Comparison of ENCODE assay signal across 24 mouse cellular contexts in the genomic region with DNA sequence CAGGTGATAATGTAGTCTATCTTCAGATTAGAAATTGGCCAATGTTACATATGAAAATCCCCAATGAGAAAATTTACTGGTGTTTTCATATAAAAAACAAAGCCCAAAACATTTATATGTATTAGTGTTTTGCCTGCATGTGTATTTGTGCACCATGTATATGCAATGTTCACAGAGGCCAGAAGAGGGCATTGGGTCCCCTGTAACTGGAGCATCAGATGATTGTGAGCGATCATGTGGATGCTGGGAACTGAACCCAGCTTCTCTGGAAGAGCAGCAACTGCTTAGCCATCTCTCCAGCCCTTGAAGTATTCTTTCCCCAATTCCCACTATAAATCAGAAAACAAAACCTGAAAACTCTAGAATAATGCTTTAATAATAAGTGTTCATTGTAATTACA.
A peak's percentile ranks its signal among the peaks of the same experiment; 100 is the strongest.
DNase-seq lines count a peak whose midpoint lies in the region; ATAC-seq and TF ChIP-seq lines count a peak whose summit lies in the region.
"Had no signal": no experiment of that assay in that cellular context is flagged by ENCODE, and none has a peak within 500 bp of the region (broad histone marks: within the 10 kb centered on the region; RNA-seq: fewer than 3 reads in every experiment).

No protein-coding gene starts in this region.

- H3K4me3 ChIP-seq in heart, adult 2 months, result no peak overlapping the region
- no peak overlapping the region for H3K4me3 ChIP-seq in heart, embryonic 10.5 days
- no peak overlapping the region for H3K4me3 ChIP-seq in liver, postnatal 0 days (ENCODE audit: low read depth, low read length)
- H3K4me3 ChIP-seq in liver, embryonic 12.5 days, result no peak overlapping the region
- no peak overlapping the region for H3K4me3 ChIP-seq in CH12.LX (replicated peaks in 1 of 3; ENCODE audit: low read depth in 2 of 3, low read length in 2 of 3, poor library complexity in 1 of 3)
- H3K4me3 ChIP-seq: embryonic facial prominence, embryonic 13.5 days; erythroblast, embryonic 14.5 days; forebrain, embryonic 13.5 days; hindbrain, embryonic 15.5 days; limb, embryonic 10.5 days; megakaryocyte, embryonic 14.5 days; neural tube, embryonic 12.5 days had no signal

- no peak overlapping the region for H3K4me2 ChIP-seq in liver, postnatal 0 days (ENCODE audit: low read depth, low read length)
- H3K4me2 ChIP-seq in liver, embryonic 12.5 days, result no peak overlapping the region
- H3K4me2 ChIP-seq in CH12.LX (ENCODE audit: insufficient read depth, low read depth, poor library complexity, severe bottlenecking), result no peak overlapping the region
- H3K4me2 ChIP-seq: embryonic facial prominence, embryonic 13.5 days; forebrain, embryonic 13.5 days; hindbrain, embryonic 15.5 days; neural tube, embryonic 12.5 days had no signal

- H3K9me3 ChIP-seq in heart, embryonic 10.5 days, result no peaks in the 10 kb centered on the region
- H3K9me3 ChIP-seq in liver, postnatal 0 days (ENCODE audit: low read length), result no peaks in the 10 kb centered on the region
- no peaks in the 10 kb centered on the region for H3K9me3 ChIP-seq in liver, embryonic 12.5 days (replicated peaks)
- H3K9me3 ChIP-seq in CH12.LX (replicated peaks; ENCODE audit: low read length), result no peaks in the 10 kb centered on the region
- H3K9me3 ChIP-seq: embryonic facial prominence, embryonic 13.5 days; forebrain, embryonic 13.5 days; hindbrain, embryonic 15.5 days; limb, embryonic 10.5 days had no signal

- no peak for TF ChIP-seq EP300 in heart, adult 2 months (IDR thresholded peaks at IDR 0.05; ENCODE audit: insufficient read depth, low read depth, low read length)
- no peak for TF ChIP-seq EP300 in liver, postnatal 0 days (IDR thresholded peaks at IDR 0.05; ENCODE audit: low read depth)
- TF ChIP-seq EP300 in CH12.LX (IDR thresholded peaks at IDR 0.05; ENCODE audit: low read length), result no peak

- in situ Hi-C loops in CH12.LX (cut with MboI; ENCODE audit: low pct_ligation_motif_present, low pct_unique_long_range_greater_than_20kb, low sequenced_read_pairs), result no loop called here

- H3K36me3 ChIP-seq in heart, adult 2 months (ENCODE audit: control insufficient read depth, insufficient read depth, low read length), result no peaks in the 10 kb centered on the region
- H3K36me3 ChIP-seq in heart, embryonic 10.5 days, result no peaks in the 10 kb centered on the region
- H3K36me3 ChIP-seq in liver, postnatal 0 days (replicated peaks; ENCODE audit: insufficient read depth, low read length), result no peaks in the 10 kb centered on the region
- H3K36me3 ChIP-seq in liver, embryonic 12.5 days, result no peaks in the 10 kb centered on the region
- H3K36me3 ChIP-seq in CH12.LX (replicated peaks in 1 of 2; ENCODE audit: control insufficient read depth in 1 of 2, insufficient read depth in 1 of 2, low read length in 1 of 2), result no peaks in the 10 kb centered on the region
- H3K36me3 ChIP-seq: embryonic facial prominence, embryonic 13.5 days; hindbrain, embryonic 15.5 days; limb, embryonic 10.5 days; neural tube, embryonic 12.5 days had no signal

- peaks cover 1% of the 10 kb centered on the region; the same call in 1 of the 2 replicates for H3K4me1 ChIP-seq in heart, adult 2 months (ENCODE audit: control insufficient read depth, insufficient read depth, low read length)
- no peaks in the 10 kb centered on the region for H3K4me1 ChIP-seq in heart, embryonic 10.5 days
- H3K4me1 ChIP-seq in liver, postnatal 0 days (ENCODE audit: insufficient read depth), result no peaks in the 10 kb centered on the region
- H3K4me1 ChIP-seq in liver, embryonic 12.5 days, result no peaks in the 10 kb centered on the region
- H3K4me1 ChIP-seq in CH12.LX (ENCODE audit: control insufficient read depth in 1 of 2, insufficient read depth in 2 of 2), result peaks cover 3 to 9% of the 10 kb centered on the region in 2 experiments; a peak in 3 of 4 replicates
- H3K4me1 ChIP-seq: embryonic facial prominence, embryonic 13.5 days; forebrain, embryonic 13.5 days; hindbrain, embryonic 15.5 days; limb, embryonic 10.5 days; neural tube, embryonic 12.5 days had no signal

- H3K27me3 ChIP-seq in heart, adult 2 months (ENCODE audit: control insufficient read depth, insufficient read depth, low read length), result no peaks in the 10 kb centered on the region
- no peaks in the 10 kb centered on the region for H3K27me3 ChIP-seq in heart, embryonic 10.5 days (ENCODE audit: insufficient read depth, poor library complexity, severe bottlenecking)
- H3K27me3 ChIP-seq in liver, postnatal 0 days (ENCODE audit: insufficient read depth, low read length), result no peaks in the 10 kb centered on the region
- no peaks in the 10 kb centered on the region for H3K27me3 ChIP-seq in liver, embryonic 12.5 days (replicated peaks)
- H3K27me3 ChIP-seq in CH12.LX (replicated peaks), result no peaks in the 10 kb centered on the region
- H3K27me3 ChIP-seq: embryonic facial prominence, embryonic 13.5 days; forebrain, embryonic 13.5 days; hindbrain, embryonic 15.5 days; neural tube, embryonic 12.5 days had no signal

- no peak overlapping the region for H3K27ac ChIP-seq in heart, adult 2 months
- no peak overlapping the region for H3K27ac ChIP-seq in heart, embryonic 10.5 days
- H3K27ac ChIP-seq in liver, postnatal 0 days (ENCODE audit: low read depth), result no peak overlapping the region
- no peak overlapping the region for H3K27ac ChIP-seq in liver, embryonic 12.5 days
- no peak overlapping the region for H3K27ac ChIP-seq in CH12.LX (ENCODE audit: insufficient read depth, low read depth)
- H3K27ac ChIP-seq: embryonic facial prominence, embryonic 13.5 days; forebrain, embryonic 13.5 days; hindbrain, embryonic 15.5 days; limb, embryonic 10.5 days; neural tube, embryonic 12.5 days had no signal

- DNase-seq in heart, adult 2 months, result no peak
- no peak for DNase-seq in heart, embryonic 10.5 days (ENCODE audit: low spot score)
- no peak for DNase-seq in liver, postnatal 0 days
- DNase-seq in CH12.LX (ENCODE audit: extremely low read depth) (no peak), R1 (ENCODE audit: low read depth, low spot score) (peak; percentile 78)
- DNase-seq in ovary, postnatal 36 days (ENCODE audit: low spot score), result no peak
- no peak for DNase-seq in gastrocnemius, postnatal 14 days
- DNase-seq: adrenal gland, adult 8-10 months; cerebellum, adult 11-12 months; cerebellum, postnatal 25 days; embryo, embryonic 11 days; heart, adult 18-20 months; liver; midbrain, embryonic 14.5 days; thymus, postnatal 36 days had no signal

- dilution Hi-C loops in CH12.LX (cut with MboI; ENCODE audit: extremely low pct_ligation_motif_present, extremely low pct_unique_long_range_greater_than_20kb, low sequenced_read_pairs), result no loop called here

- no peak for ATAC-seq in liver, postnatal 0 days
- ATAC-seq in liver, embryonic 12.5 days, result no peak
- ATAC-seq: activated CD4-positive, CD25-positive, alpha-beta regulatory T cell, adult 4 months; forebrain, embryonic 13.5 days had no signal

- peak; percentile 49 for TF ChIP-seq RAD21 in CH12.LX (IDR thresholded peaks at IDR 0.05; ENCODE audit: low read depth, low read length)

- no peak overlapping the region for H3K9ac ChIP-seq in heart, adult 2 months (ENCODE audit: low read depth, low read length)
- H3K9ac ChIP-seq in liver, postnatal 0 days (replicated peaks), result no peak overlapping the region
- H3K9ac ChIP-seq in liver, embryonic 12.5 days, result no peak overlapping the region
- H3K9ac ChIP-seq in CH12.LX (ENCODE audit: insufficient read depth, low read depth), result no peak overlapping the region
- H3K9ac ChIP-seq: embryonic facial prominence, embryonic 13.5 days; forebrain, embryonic 13.5 days; hindbrain, embryonic 15.5 days; neural tube, embryonic 12.5 days had no signal

- intact Hi-C loops in heart, adult 2 months (cut with DNase I), result no loop called here
- intact Hi-C loops in gastrocnemius, postnatal 14 days (cut with DNase I; ENCODE audit: low total_unique reads), result no loop called here

- TF ChIP-seq POLR2A in heart, adult 2 months (IDR thresholded peaks at IDR 0.05; ENCODE audit: insufficient read depth, low read depth, low read length), result no peak
- TF ChIP-seq POLR2A in CH12.LX (IDR thresholded peaks at IDR 0.05; ENCODE audit: low read depth, low read length), result no peak

- H3K79me2 ChIP-seq in heart, adult 2 months (replicated peaks; ENCODE audit: control insufficient read depth, insufficient read depth, low read length), result no peaks in the 10 kb centered on the region
- no peaks in the 10 kb centered on the region for H3K79me2 ChIP-seq in CH12.LX (replicated peaks; ENCODE audit: control insufficient read depth, extremely low read depth, insufficient read depth, poor library complexity, severe bottlenecking)

- 95% methylated on average over 1 of the region's 1 CpGs for WGBS in heart, adult 2 months
- 93% methylated on average over 1 of the region's 1 CpGs for WGBS in heart, embryonic 10.5 days
- WGBS in liver, postnatal 0 days (ENCODE audit: insufficient replicate concordance), result 87% methylated on average over 1 of the region's 1 CpGs
- 62% methylated on average over 1 of the region's 1 CpGs for WGBS in liver, embryonic 12.5 days (ENCODE audit: insufficient replicate concordance)

- peak; percentile 32; the same call in 1 of the 2 replicates for TF ChIP-seq CTCF in heart, adult 2 months (IDR thresholded peaks at IDR 0.05)
- TF ChIP-seq CTCF in liver, postnatal 0 days (IDR thresholded peaks at IDR 0.05; ENCODE audit: low read depth), result peak; percentile 25
- peak in 1 of 2 experiments; percentile 34; a peak in 2 of 4 replicates for TF ChIP-seq CTCF in CH12.LX (conservative IDR thresholded peaks at IDR 0.05 in 1 of 2, IDR thresholded peaks at IDR 0.05 in 1 of 2; ENCODE audit: low read depth in 2 of 2, low read length in 2 of 2)

TF ChIP-seq in CH12.LX, 34 proteins besides CTCF, POLR2A, EP300 and RAD21:
- peak; percentile 52 for TF ChIP-seq SMC3 (IDR thresholded peaks at IDR 0.05; ENCODE audit: low read depth, low read length)
- TF ChIP-seq SIN3A (IDR thresholded peaks at IDR 0.05; ENCODE audit: low read length), result no peak
TF ChIP-seq in CH12.LX: peak in this region for 1.
